ENCODE assay signal across 8 mouse cellular contexts in the genomic region with DNA sequence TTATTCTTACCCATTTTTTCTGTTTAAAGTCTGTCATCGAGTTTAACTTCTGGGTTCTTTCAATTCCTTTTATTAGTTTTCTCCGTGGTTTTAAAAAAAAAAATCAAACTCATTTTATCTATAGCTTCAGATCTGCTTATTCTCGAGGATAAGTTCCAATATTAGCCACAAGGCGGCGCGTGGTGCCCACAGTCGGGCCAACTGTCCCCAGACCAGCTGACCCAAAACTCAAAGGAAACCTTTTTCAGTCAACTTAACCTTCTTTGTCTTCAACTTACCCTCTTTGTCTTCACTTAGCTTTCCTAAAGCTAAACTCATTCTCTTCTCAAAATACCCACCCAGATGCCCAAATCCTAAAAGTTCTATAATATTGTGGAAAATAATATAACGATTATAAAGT. TPM values are rescaled to one million over a fixed set of nuclear protein-coding genes. Genes with fewer than 3 reads are reported as not detected.
DNase-seq lines count a peak whose midpoint lies in the region; ATAC-seq lines count a peak whose summit lies in the region.

No protein-coding gene starts in this region.

- no peaks in the 10 kb centered on the region for H3K4me1 ChIP-seq in liver, embryonic 11.5 days (replicated peaks; ENCODE audit: control insufficient read depth, insufficient read depth, low read length)
- H3K4me1 ChIP-seq in midbrain, embryonic 14.5 days (ENCODE audit: control insufficient read depth, insufficient read depth, low read length): 0 out of 2 replicates have a peak, but pooled peaks cover 2% of the 10 kb centered on the region

- ATAC-seq in liver, embryonic 11.5 days (replicated peaks; ENCODE audit: low FRiP score): no peak
- ATAC-seq in granulocyte monocyte progenitor cell, adult 5-6 weeks (replicated peaks; ENCODE audit: poor library complexity, severe bottlenecking): peak; percentile 72; the same call in 1 of the 2 replicates
- no peak for ATAC-seq in midbrain, embryonic 14.5 days (ENCODE audit: low FRiP score, low TSS enrichment)

- DNase-seq in liver: peak; percentile 60
- no peak for DNase-seq in liver, embryonic 11.5 days (ENCODE audit: low spot score)
- DNase-seq in Muller cell, postnatal 12 days (ENCODE audit: inconsistent ontology term): peak; percentile 38
- DNase-seq in cerebellum, adult 9-11 months: peak; percentile 72
- DNase-seq in layer of hippocampus, postnatal 14 days (ENCODE audit: low spot score in 2 of 2): peak; percentile 57 to 74
- DNase-seq in midbrain, embryonic 14.5 days: peak; percentile 86
- DNase-seq in urinary bladder, postnatal 10 days (ENCODE audit: low spot score): peak; percentile 19

- no peaks in the 10 kb centered on the region for H3K27me3 ChIP-seq in liver, embryonic 11.5 days (replicated peaks; ENCODE audit: control insufficient read depth, insufficient read depth, low read length)
- no peaks in the 10 kb centered on the region for H3K27me3 ChIP-seq in midbrain, embryonic 14.5 days (ENCODE audit: control insufficient read depth, insufficient read depth, low read length)

- H3K9me3 ChIP-seq in liver, embryonic 11.5 days (ENCODE audit: control insufficient read depth, low read length): no peaks in the 10 kb centered on the region
- H3K9me3 ChIP-seq in midbrain, embryonic 14.5 days (ENCODE audit: control insufficient read depth, low read length): no peaks in the 10 kb centered on the region

- WGBS in liver, embryonic 11.5 days: 14% methylated on average over 8 of the region's 8 CpGs
- WGBS in midbrain, embryonic 14.5 days: 15% methylated on average over 8 of the region's 8 CpGs

- no peak overlapping the region for H3K4me2 ChIP-seq in liver, embryonic 11.5 days
- H3K4me2 ChIP-seq in midbrain, embryonic 14.5 days (ENCODE audit: low read length): no peak overlapping the region

- H3K4me3 ChIP-seq in liver, embryonic 11.5 days (ENCODE audit: low read depth, low read length): no peak overlapping the region
- H3K4me3 ChIP-seq in midbrain, embryonic 14.5 days (replicated peaks; ENCODE audit: low read depth, low read length): no peak overlapping the region

- no peak overlapping the region for H3K27ac ChIP-seq in liver, embryonic 11.5 days (ENCODE audit: low read depth, low read length)
- H3K27ac ChIP-seq in midbrain, embryonic 14.5 days (replicated peaks; ENCODE audit: low read depth, low read length): no peak overlapping the region

- H3K36me3 ChIP-seq in liver, embryonic 11.5 days (ENCODE audit: control insufficient read depth, insufficient read depth, low read length): no peaks in the 10 kb centered on the region
- no peaks in the 10 kb centered on the region for H3K36me3 ChIP-seq in midbrain, embryonic 14.5 days (ENCODE audit: control insufficient read depth, insufficient read depth, low read length)

- no peak overlapping the region for H3K9ac ChIP-seq in liver, embryonic 11.5 days (ENCODE audit: low read depth, low read length)
- no peak overlapping the region for H3K9ac ChIP-seq in midbrain, embryonic 14.5 days (replicated peaks; ENCODE audit: low read length)

RNA-seq across cellular contexts. Expression of a gene that starts 8.6 kb away (rescaled TPM):
- 0.63 and 0.84 TPM in 2 replicates for polyA plus RNA-seq in liver, embryonic 11.5 days (2014; fragmentation: Nextera tagmentation; extraction: Ambion mirVana)
- 1.1 TPM in 1 of 2 replicates, not detected in the other for total RNA-seq in granulocyte monocyte progenitor cell, adult 5-6 weeks (2014; fragmentation: Nextera tagmentation)
- 0.21 and 0.30 TPM in 2 replicates for total RNA-seq in granulocyte monocyte progenitor cell, adult 5-6 weeks (2017)
- total RNA-seq in layer of hippocampus, postnatal 14 days (2021): 1 to 10 TPM in 1 of 2 experiments, under 1 TPM in 1; 0.91 to 2.4 TPM
- 0.29 and 0.32 TPM in 2 replicates for polyA plus RNA-seq in midbrain, embryonic 14.5 days (2014; fragmentation: Nextera tagmentation; extraction: Ambion mirVana)

RNA-seq across cellular contexts. Expression of a gene that starts 30.9 kb away (rescaled TPM):
- polyA plus RNA-seq in liver, embryonic 11.5 days (2014; fragmentation: Nextera tagmentation; extraction: Ambion mirVana): 0.34 and 0.90 TPM in 2 replicates
- 2.7 TPM in 1 of 2 replicates, not detected in the other for total RNA-seq in granulocyte monocyte progenitor cell, adult 5-6 weeks (2014; fragmentation: Nextera tagmentation)
- 0.13 and 0.46 TPM in 2 replicates for total RNA-seq in granulocyte monocyte progenitor cell, adult 5-6 weeks (2017)
- total RNA-seq in layer of hippocampus, postnatal 14 days (2021): not detected
- 0.09 TPM in 1 of 2 replicates, not detected in the other for polyA plus RNA-seq in midbrain, embryonic 14.5 days (2014; fragmentation: Nextera tagmentation; extraction: Ambion mirVana)

RNA-seq across cellular contexts. Expression of a gene that starts 39.6 kb away (rescaled TPM):
- polyA plus RNA-seq in liver, embryonic 11.5 days (2014; fragmentation: Nextera tagmentation; extraction: Ambion mirVana): 4.1 and 5.4 TPM in 2 replicates
- total RNA-seq in granulocyte monocyte progenitor cell, adult 5-6 weeks (2014; fragmentation: Nextera tagmentation): not detected in 2 replicates
- not detected in 2 replicates for total RNA-seq in granulocyte monocyte progenitor cell, adult 5-6 weeks (2017)
- 100 to 1,000 TPM; 287 to 317 TPM for total RNA-seq in layer of hippocampus, postnatal 14 days (2021)
- polyA plus RNA-seq in midbrain, embryonic 14.5 days (2014; fragmentation: Nextera tagmentation; extraction: Ambion mirVana): 444 and 478 TPM in 2 replicates

RNA-seq across cellular contexts. Expression of a gene that starts 57.9 kb away (rescaled TPM):
- polyA plus RNA-seq in liver, embryonic 11.5 days (2014; fragmentation: Nextera tagmentation; extraction: Ambion mirVana): 28.3 and 30.7 TPM in 2 replicates
- 22.2 and 29.3 TPM in 2 replicates for total RNA-seq in granulocyte monocyte progenitor cell, adult 5-6 weeks (2014; fragmentation: Nextera tagmentation)
- 13.3 and 19.6 TPM in 2 replicates for total RNA-seq in granulocyte monocyte progenitor cell, adult 5-6 weeks (2017)
- total RNA-seq in layer of hippocampus, postnatal 14 days (2021): 10 to 100 TPM; 20.0 TPM
- polyA plus RNA-seq in midbrain, embryonic 14.5 days (2014; fragmentation: Nextera tagmentation; extraction: Ambion mirVana): 43.8 and 44.6 TPM in 2 replicates

Comparison
In these comparisons a context has a peak if more than half of its experiments do, and no peak if none do; other contexts are left out.
1. RNA of a gene that starts 39.6 kb away (total RNA-seq): 287 to 317 TPM in layer of hippocampus, postnatal 14 days; not detected in granulocyte monocyte progenitor cell, adult 5-6 weeks; every median in the first group is over 100 times any median in the second.